25 mouse cellular contexts compared by ENCODE assay signal in genomic region chr6:18596680-18597079, GRCm38 (mm10).
A peak's percentile ranks its signal among the peaks of the same experiment; 100 is the strongest.
DNase-seq lines count a peak whose midpoint lies in the region; ATAC-seq lines count a peak whose summit lies in the region.
"Had no signal": no experiment of that assay in that cellular context is flagged by ENCODE, and none has a peak within 500 bp of the region (broad histone marks: within the 10 kb centered on the region; RNA-seq: fewer than 3 reads in every experiment).

No protein-coding gene starts in this region.

- H3K4me1 ChIP-seq in midbrain, embryonic 13.5 days (replicated peaks) = no peaks in the 10 kb centered on the region
- H3K4me1 ChIP-seq in midbrain, embryonic 10.5 days = no peaks in the 10 kb centered on the region
- H3K4me1 ChIP-seq in forebrain, embryonic 16.5 days (replicated peaks; ENCODE audit: control insufficient read depth, insufficient read depth, low read length) = no peaks in the 10 kb centered on the region
- no peaks in the 10 kb centered on the region for H3K4me1 ChIP-seq in midbrain, embryonic 15.5 days
- H3K4me1 ChIP-seq: embryonic facial prominence, embryonic 10.5 days; embryonic facial prominence, embryonic 15.5 days; heart, embryonic 15.5 days; stomach, embryonic 15.5 days had no signal

- H3K27me3 ChIP-seq in midbrain, embryonic 13.5 days = no peaks in the 10 kb centered on the region
- H3K27me3 ChIP-seq in midbrain, embryonic 10.5 days (ENCODE audit: low read depth, poor library complexity, severe bottlenecking) = no peaks in the 10 kb centered on the region
- H3K27me3 ChIP-seq in forebrain, embryonic 16.5 days (replicated peaks; ENCODE audit: control insufficient read depth, insufficient read depth, low read length) = no peaks in the 10 kb centered on the region
- no peaks in the 10 kb centered on the region for H3K27me3 ChIP-seq in midbrain, embryonic 15.5 days (replicated peaks)
- H3K27me3 ChIP-seq: embryonic facial prominence, embryonic 15.5 days; heart, embryonic 15.5 days; limb, embryonic 13.5 days; stomach, embryonic 15.5 days had no signal

- H3K36me3 ChIP-seq in midbrain, embryonic 13.5 days = no peaks in the 10 kb centered on the region
- no peaks in the 10 kb centered on the region for H3K36me3 ChIP-seq in midbrain, embryonic 10.5 days
- H3K36me3 ChIP-seq in forebrain, embryonic 16.5 days (ENCODE audit: control insufficient read depth, insufficient read depth) = no peaks in the 10 kb centered on the region
- no peaks in the 10 kb centered on the region for H3K36me3 ChIP-seq in midbrain, embryonic 15.5 days (replicated peaks)
- H3K36me3 ChIP-seq: embryonic facial prominence, embryonic 10.5 days; embryonic facial prominence, embryonic 15.5 days; heart, embryonic 10.5 days; heart, embryonic 15.5 days; limb, embryonic 13.5 days; stomach, embryonic 15.5 days had no signal

- H3K9ac ChIP-seq in midbrain, embryonic 13.5 days (replicated peaks) = no peak overlapping the region
- no peak overlapping the region for H3K9ac ChIP-seq in forebrain, embryonic 16.5 days (replicated peaks; ENCODE audit: low read depth, low read length)
- no peak overlapping the region for H3K9ac ChIP-seq in midbrain, embryonic 15.5 days
- H3K9ac ChIP-seq: embryonic facial prominence, embryonic 15.5 days; heart, embryonic 15.5 days; limb, embryonic 13.5 days; stomach, embryonic 15.5 days had no signal

- no peaks in the 10 kb centered on the region for H3K9me3 ChIP-seq in midbrain, embryonic 13.5 days
- H3K9me3 ChIP-seq in midbrain, embryonic 10.5 days (replicated peaks) = no peaks in the 10 kb centered on the region
- H3K9me3 ChIP-seq in forebrain, embryonic 16.5 days (ENCODE audit: control insufficient read depth, low read length) = no peaks in the 10 kb centered on the region
- no peaks in the 10 kb centered on the region for H3K9me3 ChIP-seq in midbrain, embryonic 15.5 days
- H3K9me3 ChIP-seq: embryonic facial prominence, embryonic 10.5 days; embryonic facial prominence, embryonic 15.5 days; heart, embryonic 10.5 days; heart, embryonic 15.5 days; limb, embryonic 13.5 days; stomach, embryonic 15.5 days had no signal

- H3K4me2 ChIP-seq in midbrain, embryonic 13.5 days (replicated peaks) = no peak overlapping the region
- H3K4me2 ChIP-seq in forebrain, embryonic 16.5 days (ENCODE audit: low read length) = no peak overlapping the region
- no peak overlapping the region for H3K4me2 ChIP-seq in midbrain, embryonic 15.5 days
- H3K4me2 ChIP-seq: embryonic facial prominence, embryonic 15.5 days; heart, embryonic 15.5 days; limb, embryonic 13.5 days; liver, embryonic 11.5 days; stomach, embryonic 15.5 days had no signal

- WGBS in midbrain, embryonic 13.5 days = 73% methylated on average over 5 of the region's 5 CpGs
- WGBS in midbrain, embryonic 10.5 days = 89% methylated on average over 5 of the region's 5 CpGs
- WGBS in forebrain, embryonic 16.5 days = 70% methylated on average over 5 of the region's 5 CpGs
- 61% methylated on average over 5 of the region's 5 CpGs for WGBS in midbrain, embryonic 15.5 days

- 0 out of 2 replicates have a peak, but pooled peaks have one; percentile 9 for ATAC-seq in frontal cortex, adult (ENCODE audit: low TSS enrichment)
- peak; percentile 83 for ATAC-seq in midbrain, embryonic 13.5 days
- ATAC-seq in forebrain, embryonic 16.5 days = peak; percentile 90
- peak; percentile 72 for ATAC-seq in midbrain, embryonic 15.5 days (replicated peaks)
- no peak for ATAC-seq in CD4-positive, CD25-positive, alpha-beta regulatory T cell, adult 4 months
- ATAC-seq: intestine, embryonic 16.5 days had no signal

- H3K4me3 ChIP-seq in midbrain, embryonic 13.5 days (replicated peaks) = no peak overlapping the region
- no peak overlapping the region for H3K4me3 ChIP-seq in midbrain, embryonic 10.5 days
- H3K4me3 ChIP-seq in forebrain, embryonic 16.5 days (replicated peaks; ENCODE audit: low read length) = no peak overlapping the region
- H3K4me3 ChIP-seq in midbrain, embryonic 15.5 days = no peak overlapping the region
- H3K4me3 ChIP-seq: embryonic facial prominence, embryonic 10.5 days; embryonic facial prominence, embryonic 15.5 days; heart, embryonic 10.5 days; heart, embryonic 15.5 days; limb, embryonic 13.5 days; stomach, embryonic 15.5 days had no signal

- H3K27ac ChIP-seq in midbrain, embryonic 13.5 days = no peak overlapping the region
- H3K27ac ChIP-seq in midbrain, embryonic 10.5 days (replicated peaks) = no peak overlapping the region
- H3K27ac ChIP-seq in forebrain, embryonic 16.5 days (ENCODE audit: low read length) = no peak overlapping the region
- H3K27ac ChIP-seq in midbrain, embryonic 15.5 days = no peak overlapping the region
- H3K27ac ChIP-seq: embryonic facial prominence, embryonic 10.5 days; embryonic facial prominence, embryonic 15.5 days; heart, embryonic 10.5 days; heart, embryonic 15.5 days; kidney, postnatal 0 days; limb, embryonic 13.5 days; stomach, embryonic 15.5 days had no signal

- no peak for DNase-seq in frontal cortex, postnatal 25 days (ENCODE audit: low spot score in 2 of 2)
- no peak for DNase-seq in midbrain, embryonic 10.5 days (ENCODE audit: low spot score)
- no peak for DNase-seq in lung, adult 18-20 months
- DNase-seq: adrenal gland, adult 8-10 months; cerebellum, adult 8-10 months; cerebellum, postnatal 25 days; gastrocnemius, postnatal 10 days; kidney, adult 8-10 months; kidney, postnatal 4 days; lung, postnatal 36 days; right cerebral cortex, postnatal 14 days had no signal
